Mouse (Mus musculus): ENCODE results near the gene Cdc42bpa.

The Cdc42bpa gene

DNA sequence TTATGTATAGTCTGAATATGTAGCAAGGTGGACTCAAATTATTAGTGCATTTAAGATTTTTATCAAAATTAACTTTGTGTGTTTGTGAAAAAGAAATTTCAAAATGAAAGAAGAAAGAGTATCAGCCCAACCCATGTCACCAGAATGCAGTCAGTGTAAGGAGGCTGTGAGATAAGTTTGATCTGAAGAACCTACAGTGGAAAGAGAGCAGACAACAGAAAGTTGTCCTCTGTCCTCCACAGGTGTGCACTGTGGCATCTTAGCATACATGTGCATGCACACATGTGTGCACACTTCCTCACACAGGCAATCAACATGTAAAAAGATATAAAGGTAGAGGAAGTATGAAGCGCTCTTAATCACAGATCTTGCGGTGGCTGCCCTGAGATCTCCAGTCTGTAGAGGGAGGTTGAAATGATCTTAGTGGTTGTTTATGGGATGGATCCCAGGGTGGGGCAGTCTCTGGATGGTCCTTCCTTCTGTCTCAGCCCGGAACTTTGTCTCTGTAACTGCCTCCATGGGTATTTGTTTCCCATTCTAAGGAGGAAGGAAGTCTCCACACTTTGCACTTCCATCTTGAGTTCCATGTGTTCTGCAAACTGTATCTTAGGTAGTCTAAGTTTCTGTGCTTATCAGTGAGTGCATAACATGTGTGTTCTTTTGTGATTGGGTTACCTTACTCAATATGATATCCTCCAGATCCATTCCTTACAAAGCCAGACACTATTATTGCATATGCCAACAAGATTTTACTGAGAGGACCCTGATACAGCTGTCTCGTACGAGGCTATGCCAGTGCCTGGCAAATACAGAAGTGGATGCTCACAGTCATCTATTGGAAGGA is 71.7 kb downstream of the Cdc42bpa start:
- no peak for DNase-seq (ENCODE audit: low read depth)

DNA sequence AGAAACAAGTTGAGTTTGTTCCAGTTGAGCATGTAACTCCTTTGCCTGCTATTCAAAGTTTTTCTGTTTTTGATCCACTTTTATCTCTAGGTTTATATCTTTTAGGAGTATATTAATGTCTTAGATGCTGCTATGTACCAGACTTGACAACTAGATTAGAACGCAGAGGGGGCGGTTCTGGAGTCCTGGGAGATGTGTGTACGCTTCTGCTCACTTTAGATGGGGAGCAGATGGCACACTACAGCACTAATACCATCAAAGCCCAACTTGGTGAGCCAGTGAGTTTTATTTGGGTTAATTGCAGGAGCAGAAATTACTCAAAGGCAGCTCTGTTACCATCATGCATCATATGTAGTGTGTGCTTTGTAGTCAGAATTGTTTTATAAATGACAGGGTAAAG is 77.2 kb downstream of the Cdc42bpa start:
- DNase-seq (ENCODE audit: low read depth), result no peak

DNA sequence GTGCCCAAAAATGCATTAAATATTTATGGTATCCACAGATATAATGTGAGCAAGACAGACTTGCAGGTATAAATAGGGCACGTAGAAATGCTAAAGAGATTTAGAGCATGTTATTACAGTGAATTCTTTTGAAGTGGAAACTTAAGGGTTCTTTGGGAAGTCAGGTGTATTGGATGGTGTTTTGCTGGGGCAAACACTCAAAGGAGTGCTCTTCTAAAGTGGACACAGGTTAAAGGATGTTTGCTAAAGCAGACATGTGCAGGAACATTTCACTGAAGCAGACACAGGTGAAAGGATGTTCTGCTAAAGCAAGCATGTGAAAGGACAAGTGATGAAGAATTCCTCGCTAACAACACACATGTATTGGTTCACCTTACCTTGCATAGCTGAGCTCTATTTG is 83.9 kb downstream of the Cdc42bpa start:
- no peak for DNase-seq (ENCODE audit: low read depth)

DNA sequence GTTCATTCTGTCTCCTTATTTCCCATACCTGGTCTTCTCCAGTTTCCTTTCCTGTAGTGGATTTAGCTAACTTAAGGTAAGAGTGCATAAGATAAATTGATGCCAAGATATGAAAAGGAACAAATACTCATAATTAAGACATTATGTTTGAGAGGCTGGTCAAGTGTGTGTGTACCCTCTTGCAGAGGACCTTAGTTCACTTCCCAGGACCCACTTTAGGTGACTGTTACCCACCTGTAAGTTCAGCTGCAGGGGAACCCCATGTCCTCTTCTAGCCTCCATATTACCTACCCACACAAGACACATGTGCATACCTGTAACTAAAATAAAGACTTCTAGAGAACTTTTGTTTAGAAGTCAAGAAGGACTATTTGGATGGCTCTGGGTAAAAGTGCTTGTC is 84.9 kb downstream of the Cdc42bpa start:
- no peak for DNase-seq (ENCODE audit: low read depth)

DNA sequence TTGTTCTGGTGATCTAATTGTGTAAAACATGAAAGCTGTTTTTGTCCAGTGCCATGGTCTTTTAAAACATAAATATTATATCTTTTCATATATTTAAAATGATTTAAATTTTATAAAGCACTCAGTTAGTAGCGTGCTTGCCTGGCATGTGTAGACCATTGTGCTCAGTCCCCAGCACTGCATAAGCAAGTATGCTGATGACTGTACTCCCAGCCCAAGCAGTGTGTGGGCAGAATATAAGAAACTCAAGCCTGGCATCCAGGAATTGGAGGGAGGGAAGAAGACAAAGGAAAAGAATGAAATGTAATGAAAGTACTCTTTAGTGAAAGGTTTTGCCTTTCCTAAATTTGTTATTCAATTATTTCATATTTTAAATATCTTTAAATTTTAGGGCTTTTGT is 128.9 kb downstream of the Cdc42bpa start:
- no peak for DNase-seq (ENCODE audit: low read depth)

DNA sequence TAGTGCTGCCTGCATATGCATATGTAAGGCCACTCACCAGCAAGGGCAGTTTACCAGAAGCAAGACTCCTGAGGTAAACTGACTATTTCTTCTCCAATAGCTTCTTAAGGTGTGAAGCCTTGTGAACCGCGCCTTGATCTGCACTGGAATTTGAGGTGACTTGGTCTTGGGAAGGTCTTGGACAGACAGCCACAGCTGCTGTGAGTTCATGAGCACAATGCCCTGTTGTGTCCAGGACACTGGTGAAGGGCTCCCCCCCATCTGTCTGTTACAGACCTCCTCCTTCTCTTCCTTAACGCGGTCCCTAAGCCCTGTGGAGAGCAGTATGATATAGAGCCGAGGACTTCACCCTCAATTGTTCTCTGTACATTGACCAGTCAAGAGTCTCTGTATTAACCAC is 138.2 kb downstream of the Cdc42bpa start:
- DNase-seq (ENCODE audit: low read depth), result no peak

DNA sequence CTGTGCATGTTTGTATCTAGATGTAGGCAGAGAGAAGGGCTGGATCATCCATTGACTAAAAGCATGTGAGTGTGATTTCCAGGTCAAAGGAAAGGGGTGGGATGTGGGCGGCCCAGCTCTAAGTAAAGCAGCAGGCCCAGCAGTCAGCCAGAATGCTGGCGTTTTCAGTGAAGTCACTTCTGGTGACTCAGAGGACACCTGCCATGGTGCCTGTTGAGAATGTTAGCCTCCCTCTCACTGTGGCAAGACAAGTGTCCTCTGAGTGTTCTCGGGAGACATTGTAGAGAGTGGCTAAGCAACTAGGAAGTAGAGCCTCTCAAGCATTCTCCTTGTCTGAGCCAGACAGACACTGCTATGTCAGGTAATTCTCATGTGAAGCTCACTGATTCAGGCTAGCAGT is 144.3 kb downstream of the Cdc42bpa start:
- no peak for DNase-seq (ENCODE audit: low read depth)

DNA sequence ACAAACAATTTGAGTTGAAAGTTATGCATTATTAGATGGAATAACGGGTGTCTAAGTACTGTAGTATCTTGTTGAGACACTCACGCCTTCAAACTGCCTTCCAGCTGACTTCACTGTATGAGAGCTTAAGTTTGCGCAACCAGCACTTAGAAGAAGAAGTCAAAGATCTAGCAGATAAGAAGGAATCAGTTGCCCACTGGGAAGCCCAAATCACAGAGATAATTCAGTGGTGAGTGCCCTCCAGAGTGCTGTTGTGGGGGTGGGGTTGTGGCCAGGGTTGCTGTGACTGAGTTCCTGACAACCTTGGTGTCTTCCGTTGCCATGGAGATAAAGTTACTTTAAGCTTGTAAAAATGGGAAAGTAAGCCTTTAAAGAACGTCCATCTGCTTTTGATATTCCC is 148.8 kb downstream of the Cdc42bpa start:
- no peak for DNase-seq (ENCODE audit: low read depth)

DNA sequence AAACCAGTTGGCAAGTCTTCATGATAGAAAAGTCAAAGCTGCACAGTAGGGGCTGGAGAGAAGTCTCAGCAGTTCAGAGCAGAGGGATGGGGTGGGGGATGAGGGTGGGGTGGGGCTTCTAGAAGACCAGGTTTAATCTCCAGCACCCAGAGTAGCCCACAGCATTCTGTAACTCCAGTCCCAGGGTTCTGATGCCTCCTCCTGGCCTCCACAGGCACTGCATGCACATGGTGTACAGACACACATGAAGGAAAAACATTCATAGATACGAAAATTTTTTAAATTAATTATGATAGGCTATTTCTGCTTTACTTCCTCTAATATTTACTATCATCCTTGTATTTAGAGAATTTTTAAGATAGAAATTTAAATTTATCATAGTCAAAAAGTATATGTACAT is 156.3 kb downstream of the Cdc42bpa start:
- DNase-seq (ENCODE audit: low read depth), result peak; percentile 4

DNA sequence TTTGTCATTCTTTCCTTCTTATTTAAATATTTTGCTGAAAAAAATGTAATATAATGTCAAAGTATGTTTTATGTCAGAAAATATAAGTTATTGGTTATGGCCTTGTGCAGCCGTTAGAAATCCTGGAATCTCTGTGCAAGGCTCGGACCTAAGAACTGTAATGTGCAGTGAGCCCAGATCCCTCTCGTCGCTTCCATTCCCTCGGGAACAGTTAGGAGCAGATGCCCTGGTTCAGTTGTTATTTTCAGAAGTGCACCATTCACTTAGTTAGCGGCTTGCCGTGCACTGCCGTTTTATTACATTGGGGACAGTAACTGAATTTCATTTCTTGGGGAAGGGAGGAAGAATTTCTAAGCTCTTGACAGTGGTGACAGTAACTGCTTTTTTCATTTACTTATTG is 158.0 kb downstream of the Cdc42bpa start:
- no peak for DNase-seq (ENCODE audit: low read depth)

DNA sequence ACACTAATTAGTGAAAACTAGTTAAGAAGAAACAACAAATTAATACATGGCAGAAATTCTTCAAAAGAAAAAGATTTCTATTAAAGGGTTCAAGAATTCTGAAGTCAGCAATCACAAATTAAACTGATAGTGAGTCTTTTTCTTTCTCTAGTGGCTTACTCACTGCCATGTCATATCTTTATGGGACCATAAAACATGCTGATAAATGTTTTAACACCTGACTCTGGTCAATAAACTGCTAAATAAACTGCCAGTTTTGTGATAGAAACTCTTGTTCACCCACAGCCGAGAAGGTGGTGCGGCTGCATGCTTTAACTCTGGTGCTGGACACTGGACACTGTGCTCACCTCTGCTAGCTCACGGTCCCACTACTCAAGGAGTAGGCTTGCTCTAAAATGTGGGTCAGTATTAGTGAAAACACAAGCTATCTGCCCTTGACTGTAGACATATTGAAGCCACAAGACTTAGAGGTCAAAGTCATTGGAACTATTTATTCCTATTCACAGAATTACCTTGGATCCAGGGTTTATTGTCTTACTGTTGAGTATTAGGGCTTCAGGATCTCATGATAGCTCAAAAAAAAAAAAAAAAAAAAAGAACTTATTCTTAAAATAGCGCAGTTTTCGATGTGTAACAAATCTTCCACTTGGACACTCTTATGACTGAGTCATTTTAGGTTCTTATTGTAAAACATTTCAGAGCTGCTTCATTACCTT is 168.0 kb downstream of the Cdc42bpa start:
- no peak for DNase-seq (ENCODE audit: low read depth)

DNA sequence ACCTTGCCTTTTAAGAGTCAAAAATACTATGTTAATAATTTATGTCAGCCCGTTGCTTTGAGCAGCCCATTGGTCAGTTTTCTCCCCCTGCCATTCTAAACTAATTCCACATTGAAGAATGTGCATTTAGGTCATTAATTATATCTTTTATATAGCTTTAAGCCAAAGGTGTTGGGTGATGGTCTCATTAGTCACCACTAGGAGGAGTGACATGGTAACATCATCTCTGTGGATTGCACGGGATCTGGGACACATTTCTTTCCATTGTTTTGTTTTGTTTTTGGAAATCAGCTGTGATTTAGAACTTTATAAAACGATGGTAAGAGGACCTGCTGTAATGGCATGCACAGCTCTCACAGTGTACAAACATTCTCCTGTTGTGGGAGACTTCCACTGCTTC is 171.1 kb downstream of the Cdc42bpa start:
- peak; percentile 4 for DNase-seq (ENCODE audit: low read depth)

DNA sequence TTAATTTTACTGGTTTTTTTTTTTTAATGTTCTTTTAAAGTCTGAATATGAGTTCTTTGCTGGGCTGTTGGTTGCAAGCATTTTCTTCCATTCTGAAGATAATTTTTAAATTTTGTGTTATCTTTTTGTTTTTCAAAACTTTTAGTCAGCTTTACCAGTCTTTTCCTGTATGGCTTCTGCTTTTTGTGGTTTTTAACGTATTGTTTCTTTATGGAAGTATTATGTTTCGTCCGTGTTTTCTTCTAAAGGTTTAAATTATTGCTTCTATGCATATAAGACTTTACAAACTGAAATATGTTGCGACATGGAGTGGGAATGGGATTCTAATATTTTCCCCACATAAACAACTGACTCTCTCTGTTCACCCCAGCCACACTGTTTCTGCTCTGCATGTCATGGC is 171.9 kb downstream of the Cdc42bpa start:
- no peak for DNase-seq (ENCODE audit: low read depth)

DNA sequence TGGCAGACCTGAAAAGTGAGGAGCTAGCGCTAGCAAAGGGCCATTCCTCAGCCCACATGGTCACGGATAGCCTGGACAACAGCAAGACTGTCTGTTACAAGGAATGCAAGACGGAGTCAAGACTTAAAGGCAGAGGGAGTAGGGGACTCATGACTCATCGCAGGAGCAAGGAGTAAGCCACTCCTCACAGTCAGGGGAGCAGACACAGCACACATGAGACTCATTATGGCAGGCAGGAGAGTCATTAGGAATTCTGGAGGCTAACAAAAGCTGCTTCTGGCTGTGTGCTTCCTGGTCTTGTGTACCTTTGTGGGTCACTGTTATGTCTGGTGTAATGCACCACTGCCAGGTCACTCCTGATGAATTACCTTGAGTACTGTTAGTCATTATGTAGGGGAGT is 178.9 kb downstream of the Cdc42bpa start:
- no peak for DNase-seq (ENCODE audit: low read depth)

DNA sequence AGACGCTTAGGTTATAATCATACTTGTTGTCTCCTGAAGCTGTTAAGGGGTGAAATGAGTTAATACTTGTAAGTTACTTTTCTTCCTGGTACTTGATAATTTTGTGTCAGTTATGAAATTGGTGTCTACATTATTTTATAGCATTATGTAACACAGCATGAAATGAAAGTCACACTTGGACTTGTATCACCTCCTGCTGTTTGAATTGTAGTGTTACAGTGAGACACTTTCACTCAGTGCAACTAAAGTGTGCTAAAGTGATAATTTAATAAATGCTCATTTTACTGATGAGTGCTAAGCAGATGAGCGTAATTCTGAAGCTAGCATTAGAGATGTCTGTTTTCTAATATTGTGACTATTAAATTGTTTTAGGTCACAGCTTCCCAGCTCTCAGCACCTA is 180.7 kb downstream of the Cdc42bpa start:
- no peak for DNase-seq (ENCODE audit: low read depth)

DNA sequence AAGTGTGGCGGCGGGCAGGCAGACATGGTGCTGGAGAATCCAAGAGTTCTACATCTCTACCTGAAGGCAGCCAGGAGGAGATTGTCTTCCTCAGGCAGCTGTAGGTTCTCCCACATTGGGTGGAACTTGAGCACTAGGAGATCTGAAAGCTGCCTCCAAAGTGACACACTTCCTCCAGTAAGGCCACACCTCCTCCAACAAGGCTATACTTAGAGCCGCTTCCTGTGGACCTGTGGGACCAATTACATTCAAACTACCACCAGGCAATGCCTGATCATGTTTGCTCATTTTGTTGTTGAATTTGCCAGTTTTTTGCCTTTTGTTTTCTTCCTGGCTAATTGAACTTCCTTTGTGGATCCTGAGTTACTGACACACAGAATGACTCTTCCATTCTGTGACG is 187.8 kb downstream of the Cdc42bpa start:
- no peak for DNase-seq (ENCODE audit: low read depth)

DNA sequence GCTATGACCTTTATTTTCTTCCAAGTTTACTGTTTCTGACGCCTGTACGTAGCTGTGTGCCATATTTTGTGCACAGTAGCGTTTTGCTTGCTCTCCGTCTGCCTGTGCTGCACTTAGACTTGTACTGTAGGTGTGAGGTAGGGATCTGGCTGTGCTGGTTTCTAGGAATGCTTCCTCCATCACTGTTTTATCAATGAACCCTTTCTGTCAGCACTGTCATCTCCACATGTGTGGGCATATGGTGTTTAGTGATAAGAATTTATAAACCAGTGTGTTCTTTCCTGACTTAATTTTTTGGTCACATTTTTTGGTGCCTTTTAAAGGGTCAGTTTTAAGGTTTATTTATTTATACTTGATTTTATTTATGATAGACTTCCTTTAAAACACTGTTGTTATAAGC is 188.3 kb downstream of the Cdc42bpa start:
- no peak for DNase-seq (ENCODE audit: low read depth)

DNA sequence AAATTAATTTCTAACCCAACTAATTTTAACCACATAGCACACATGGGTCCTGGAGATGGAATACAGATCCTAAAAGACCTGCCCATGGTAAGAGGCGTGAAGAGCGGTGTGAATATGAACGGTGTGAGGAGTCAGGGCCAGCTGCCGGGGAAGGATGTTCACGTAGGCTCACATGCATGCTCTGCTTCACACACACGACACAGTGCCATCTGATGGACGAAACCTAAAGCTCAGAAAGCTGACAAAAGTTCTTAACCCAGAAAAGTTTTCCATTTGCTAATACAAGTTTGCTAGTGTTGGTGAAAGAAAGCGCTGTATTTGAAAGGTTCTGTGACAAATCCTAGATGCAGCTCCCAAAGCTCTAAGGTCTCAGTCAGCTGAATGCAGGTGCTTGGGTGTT is 190.9 kb downstream of the Cdc42bpa start:
- DNase-seq (ENCODE audit: low read depth), result no peak

DNA sequence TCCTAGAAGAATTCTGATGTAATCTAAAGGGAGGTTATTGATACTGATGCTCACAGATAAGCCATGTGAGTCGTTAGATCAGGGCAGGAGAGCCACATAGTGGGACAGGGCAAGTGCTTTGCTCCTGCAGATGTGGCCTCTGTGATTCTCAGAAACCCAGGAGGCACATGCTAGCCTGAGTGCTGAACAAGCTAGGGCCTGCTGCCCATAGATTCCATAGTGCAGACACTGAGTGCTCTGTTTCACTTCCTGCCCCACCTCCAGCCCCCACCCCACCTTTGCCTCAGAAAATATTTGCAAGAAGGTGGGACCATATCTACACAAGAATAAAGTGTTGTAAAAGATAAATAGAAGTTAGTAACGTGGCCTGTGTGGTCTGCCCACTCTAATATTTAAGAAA is 198.4 kb downstream of the Cdc42bpa start:
- DNase-seq (ENCODE audit: low read depth), result no peak

DNA sequence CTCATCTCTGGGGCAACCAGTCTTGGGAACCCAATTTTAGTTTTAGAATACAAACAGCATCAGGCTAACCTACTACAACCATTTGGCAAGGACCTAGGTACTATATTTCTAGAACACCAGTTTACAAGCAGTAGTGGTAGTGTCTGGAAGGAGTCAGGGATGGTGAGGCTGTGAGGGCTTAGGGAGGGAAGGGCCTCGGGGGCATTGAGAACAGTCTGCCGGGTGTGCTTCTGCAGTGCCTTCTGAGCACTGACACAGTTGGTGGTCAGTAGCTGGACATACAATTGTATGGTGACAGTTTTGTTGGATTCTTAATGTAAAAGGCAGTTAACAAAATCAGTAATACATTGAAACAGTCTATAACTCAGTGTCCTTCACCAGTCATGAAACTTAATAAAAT is 200.3 kb downstream of the Cdc42bpa start:
- DNase-seq (ENCODE audit: low read depth), result no peak

DNA sequence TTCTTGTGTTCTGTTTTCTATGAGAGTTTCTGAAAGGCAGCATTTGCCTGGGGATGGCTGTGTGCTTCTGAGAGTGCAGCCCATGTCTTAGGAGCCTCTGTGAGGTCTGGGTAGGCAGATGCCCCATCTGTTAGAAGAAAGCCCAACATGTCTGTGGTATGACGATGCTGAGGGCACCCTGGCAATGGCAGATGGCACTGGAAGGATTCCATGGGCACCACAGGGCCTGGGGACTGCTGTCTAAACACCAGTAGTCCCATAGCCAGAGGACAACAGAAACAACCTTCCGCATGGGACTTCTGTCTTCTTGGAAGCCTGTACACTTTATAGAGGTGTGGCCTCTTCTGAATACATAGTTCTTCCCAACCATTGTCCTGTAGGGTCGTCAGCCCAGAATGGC is 200.9 kb downstream of the Cdc42bpa start:
- no peak for DNase-seq (ENCODE audit: low read depth)

DNA sequence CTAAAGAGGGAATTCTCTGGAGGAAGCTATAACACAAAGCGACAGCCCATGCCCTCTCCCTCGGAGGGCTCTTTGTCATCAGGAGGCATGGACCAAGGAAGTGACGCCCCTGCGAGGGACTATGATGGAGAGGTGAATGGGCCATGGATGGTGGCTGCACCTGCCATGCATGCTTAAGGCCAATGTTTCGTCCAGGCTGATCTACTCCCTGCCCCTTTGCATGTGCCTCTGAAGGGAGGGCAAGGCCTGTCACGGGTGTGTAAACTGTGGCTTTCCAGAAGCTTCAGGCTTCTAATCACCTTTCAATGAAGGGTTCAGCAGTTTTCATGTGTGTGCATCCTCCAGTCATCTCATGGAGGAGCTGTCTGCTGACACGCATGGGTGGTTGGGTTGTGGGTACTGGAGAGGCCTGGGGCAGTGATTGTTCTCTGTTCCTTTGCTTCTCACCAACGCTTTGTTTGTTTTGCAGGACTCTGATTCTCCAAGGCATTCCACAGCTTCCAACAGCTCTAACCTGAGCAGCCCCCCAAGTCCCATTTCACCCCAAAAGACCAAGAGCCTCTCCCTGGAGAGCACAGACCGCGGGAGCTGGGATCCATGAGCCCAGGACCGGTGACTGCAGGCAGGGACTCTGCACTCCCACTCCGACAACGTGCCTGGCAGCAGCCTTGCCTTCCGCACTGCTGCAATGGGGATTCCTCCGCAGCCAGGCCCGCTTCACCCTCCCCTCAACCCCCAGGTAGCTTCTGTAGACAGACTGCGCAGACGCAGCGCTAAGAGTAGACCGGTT is 201.5 kb downstream of the Cdc42bpa start:
- no peak for DNase-seq (ENCODE audit: low read depth)

DNA sequence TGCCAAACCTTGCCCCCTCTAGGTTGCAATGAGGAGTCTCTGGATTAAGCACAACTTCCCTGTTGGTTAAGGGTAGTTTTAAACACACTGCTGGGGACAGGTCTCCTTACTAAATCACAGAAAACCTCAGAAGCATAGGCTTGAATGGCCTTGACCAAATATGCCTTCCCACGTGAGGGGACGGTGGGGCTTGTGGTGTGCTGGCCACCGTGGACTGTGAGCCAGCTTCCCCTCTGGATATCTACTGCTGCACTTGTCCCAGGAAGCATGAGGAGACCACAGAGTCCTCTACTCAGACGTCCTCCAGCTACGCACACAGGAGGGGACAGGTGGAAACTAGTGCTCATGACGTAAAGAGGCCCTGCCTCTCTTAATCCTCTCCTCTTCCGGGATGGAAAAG is 202.7 kb downstream of the Cdc42bpa start:
- DNase-seq (ENCODE audit: low read depth), result no peak
